21 mouse cellular contexts compared by ENCODE assay signal in the genomic region with DNA sequence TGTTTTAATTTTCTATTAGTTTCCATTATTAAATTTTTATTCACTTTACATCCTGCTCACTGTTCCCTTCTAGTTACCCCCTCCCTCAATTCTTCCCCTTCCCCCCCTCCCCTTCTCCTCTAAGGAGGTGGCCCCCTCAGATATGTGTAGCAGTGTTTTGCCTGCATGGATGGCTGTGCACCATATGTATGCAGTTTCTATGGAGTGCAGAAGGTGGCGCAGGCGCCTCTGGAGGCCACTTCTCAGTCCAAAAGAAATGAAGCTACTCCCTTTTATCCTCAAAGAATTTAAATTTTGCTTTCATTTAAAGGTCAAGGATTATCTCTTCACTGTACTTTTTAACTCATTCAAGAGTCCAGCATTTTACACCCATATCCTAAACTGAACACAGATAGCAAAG. TPM values are rescaled to one million over a fixed set of nuclear protein-coding genes. Genes with fewer than 3 reads are reported as not detected.
DNase-seq lines count a peak whose midpoint lies in the region; ATAC-seq lines count a peak whose summit lies in the region.
"Had no signal": no experiment of that assay in that cellular context is flagged by ENCODE, and none has a peak within 500 bp of the region (broad histone marks: within the 10 kb centered on the region; RNA-seq: fewer than 3 reads in every experiment).

No protein-coding gene starts in this region.

- H3K27ac ChIP-seq in hindbrain, embryonic 12.5 days, result peak overlapping the region; percentile 35; the same call in 1 of the 2 replicates
- H3K27ac ChIP-seq in hindbrain, embryonic 10.5 days, result no peak overlapping the region
- 0 out of 2 replicates have a peak overlapping the region, but pooled peaks have one; percentile 35 for H3K27ac ChIP-seq in midbrain, embryonic 12.5 days (replicated peaks)
- H3K27ac ChIP-seq in midbrain, embryonic 16.5 days (ENCODE audit: low read length), result no peak overlapping the region
- H3K27ac ChIP-seq: gastrocnemius, adult 2 months; heart, adult 2 months; heart, embryonic 15.5 days; kidney, embryonic 15.5 days; limb, embryonic 13.5 days; liver, embryonic 15.5 days; neural tube, embryonic 15.5 days had no signal

- peak; percentile 57 for DNase-seq in adrenal gland, adult 2 months
- DNase-seq in adrenal gland, postnatal 4 days (ENCODE audit: low spot score in 2 of 2), result no peak
- DNase-seq in hindbrain, embryonic 10.5 days (ENCODE audit: low spot score), result no peak
- DNase-seq in left cerebral cortex, adult 11 months (ENCODE audit: low spot score), result no peak
- DNase-seq in thymus, postnatal 25 days, result no peak
- DNase-seq: cerebellum, adult 11-12 months; gastrocnemius, adult 2 months; heart, adult 2 months; right cerebral cortex, postnatal 25 days had no signal

- H3K4me3 ChIP-seq in hindbrain, embryonic 12.5 days, result no peak overlapping the region
- no peak overlapping the region for H3K4me3 ChIP-seq in hindbrain, embryonic 10.5 days
- no peak overlapping the region for H3K4me3 ChIP-seq in midbrain, embryonic 12.5 days
- no peak overlapping the region for H3K4me3 ChIP-seq in midbrain, embryonic 16.5 days (ENCODE audit: low read depth, low read length)
- H3K4me3 ChIP-seq: erythroblast, embryonic 14.5 days; gastrocnemius, adult 2 months; heart, adult 2 months; heart, embryonic 15.5 days; kidney, embryonic 15.5 days; limb, embryonic 13.5 days; liver, embryonic 15.5 days; myocyte; neural tube, embryonic 15.5 days had no signal

- no peak overlapping the region for H3K9ac ChIP-seq in hindbrain, embryonic 12.5 days
- H3K9ac ChIP-seq in midbrain, embryonic 12.5 days (replicated peaks), result no peak overlapping the region
- H3K9ac ChIP-seq in midbrain, embryonic 16.5 days (ENCODE audit: low read depth, low read length), result no peak overlapping the region
- H3K9ac ChIP-seq: heart, embryonic 15.5 days; kidney, embryonic 15.5 days; limb, embryonic 13.5 days; liver, embryonic 15.5 days; neural tube, embryonic 15.5 days had no signal

- H3K4me1 ChIP-seq in hindbrain, embryonic 12.5 days, result peaks cover 23% of the 10 kb centered on the region
- H3K4me1 ChIP-seq in hindbrain, embryonic 10.5 days (replicated peaks), result peaks cover 55% of the 10 kb centered on the region
- H3K4me1 ChIP-seq in midbrain, embryonic 12.5 days, result peaks cover 27% of the 10 kb centered on the region
- H3K4me1 ChIP-seq in midbrain, embryonic 16.5 days (ENCODE audit: control insufficient read depth, insufficient read depth, low read length), result peaks cover 33% of the 10 kb centered on the region
- H3K4me1 ChIP-seq: liver, embryonic 15.5 days had no signal

- 64% methylated on average over 2 of the region's 2 CpGs for WGBS in hindbrain, embryonic 12.5 days
- 57% methylated on average over 2 of the region's 2 CpGs for WGBS in hindbrain, embryonic 10.5 days
- WGBS in midbrain, embryonic 12.5 days, result 67% methylated on average over 2 of the region's 2 CpGs
- WGBS in midbrain, embryonic 16.5 days, result 30% methylated on average over 2 of the region's 2 CpGs

- H3K4me2 ChIP-seq in hindbrain, embryonic 12.5 days (replicated peaks), result no peak overlapping the region
- H3K4me2 ChIP-seq in midbrain, embryonic 12.5 days (replicated peaks), result no peak overlapping the region
- no peak overlapping the region for H3K4me2 ChIP-seq in midbrain, embryonic 16.5 days (ENCODE audit: low read length)
- H3K4me2 ChIP-seq: heart, embryonic 15.5 days; kidney, embryonic 15.5 days; limb, embryonic 13.5 days; liver, embryonic 15.5 days; neural tube, embryonic 15.5 days had no signal

- no peaks in the 10 kb centered on the region for H3K9me3 ChIP-seq in hindbrain, embryonic 12.5 days (replicated peaks)
- no peaks in the 10 kb centered on the region for H3K9me3 ChIP-seq in hindbrain, embryonic 10.5 days
- no peaks in the 10 kb centered on the region for H3K9me3 ChIP-seq in midbrain, embryonic 12.5 days
- H3K9me3 ChIP-seq in midbrain, embryonic 16.5 days (replicated peaks; ENCODE audit: control insufficient read depth, low read length, poor library complexity, severe bottlenecking), result no peaks in the 10 kb centered on the region
- H3K9me3 ChIP-seq: heart, embryonic 15.5 days; kidney, embryonic 15.5 days; limb, embryonic 13.5 days; liver, embryonic 15.5 days; neural tube, embryonic 15.5 days had no signal

- H3K27me3 ChIP-seq in hindbrain, embryonic 12.5 days, result no peaks in the 10 kb centered on the region
- H3K27me3 ChIP-seq in hindbrain, embryonic 10.5 days (ENCODE audit: insufficient read depth, poor library complexity, severe bottlenecking), result no peaks in the 10 kb centered on the region
- no peaks in the 10 kb centered on the region for H3K27me3 ChIP-seq in midbrain, embryonic 12.5 days
- H3K27me3 ChIP-seq in midbrain, embryonic 16.5 days (ENCODE audit: control insufficient read depth, insufficient read depth, low read depth, low read length), result no peaks in the 10 kb centered on the region
- H3K27me3 ChIP-seq: CH12.LX; heart, embryonic 15.5 days; limb, embryonic 13.5 days; liver, embryonic 15.5 days; neural tube, embryonic 15.5 days had no signal

- H3K36me3 ChIP-seq in hindbrain, embryonic 12.5 days, result no peaks in the 10 kb centered on the region
- H3K36me3 ChIP-seq in hindbrain, embryonic 10.5 days, result no peaks in the 10 kb centered on the region
- no peaks in the 10 kb centered on the region for H3K36me3 ChIP-seq in midbrain, embryonic 12.5 days
- H3K36me3 ChIP-seq in midbrain, embryonic 16.5 days (ENCODE audit: control insufficient read depth, insufficient read depth, low read length), result no peaks in the 10 kb centered on the region
- H3K36me3 ChIP-seq: heart, embryonic 15.5 days; kidney, embryonic 15.5 days; limb, embryonic 13.5 days; liver, embryonic 15.5 days; neural tube, embryonic 15.5 days had no signal

- 0 out of 2 replicates have a peak, but pooled peaks have one; percentile 44 for ATAC-seq in hindbrain, embryonic 12.5 days (ENCODE audit: low FRiP score)
- no peak for ATAC-seq in midbrain, embryonic 12.5 days (ENCODE audit: low FRiP score, low read depth)
- no peak for ATAC-seq in midbrain, embryonic 16.5 days
- ATAC-seq: lung, postnatal 0 days had no signal

RNA-seq across cellular contexts. Expression of gene Pam, which starts 42.0 kb away (rescaled TPM):
- 100 to 1,000 TPM; 262 to 484 TPM for total RNA-seq in adrenal gland, adult 2 months (2021)
- 535 and 733 TPM in 2 replicates for polyA plus RNA-seq in adrenal gland, adult 2 months (2012; rRNA removed)
- total RNA-seq in adrenal gland, postnatal 4 days (2021), result 100 to 1,000 TPM; 299 to 310 TPM
- polyA plus RNA-seq in hindbrain, embryonic 12.5 days (2016; fragmentation: Nextera tagmentation; extraction: Ambion mirVana), result 28.7 and 33.2 TPM in 2 replicates
- polyA plus RNA-seq in hindbrain, embryonic 10.5 days (2016; fragmentation: Nextera tagmentation; extraction: Ambion mirVana), result 15.1 and 16.5 TPM in 2 replicates
- polyA plus RNA-seq in midbrain, embryonic 12.5 days (2016; fragmentation: Nextera tagmentation; extraction: Ambion mirVana), result 27.2 and 28.7 TPM in 2 replicates
- polyA plus RNA-seq in midbrain, embryonic 16.5 days (2015; fragmentation: Nextera tagmentation; extraction: Ambion mirVana), result 35.4 and 35.6 TPM in 2 replicates
- total RNA-seq: CH12.LX had no signal

Comparison
In these comparisons a context has a peak if more than half of its experiments do, and no peak if none do; other contexts are left out.
1. H3K27ac ChIP-seq: peak in hindbrain, embryonic 12.5 days (single experiment) and midbrain, embryonic 12.5 days (single experiment); none in hindbrain, embryonic 10.5 days (single experiment) and midbrain, embryonic 16.5 days (single experiment).
2. RNA of gene Pam, which starts 42.0 kb away (polyA plus RNA-seq): 535 to 733 TPM in adrenal gland, adult 2 months; 35.4 to 35.6 TPM in midbrain, embryonic 16.5 days, 28.7 to 33.2 TPM in hindbrain, embryonic 12.5 days, 27.2 to 28.7 TPM in midbrain, embryonic 12.5 days and 15.1 to 16.5 TPM in hindbrain, embryonic 10.5 days; every median in the first group is over 10 times any median in the second.